Mouse (Mus musculus) A20 (cell line): ENCODE results near the gene Bptf.
"Not testable (repeated sequence)": the region's sequence is repeated elsewhere in the genome, so short reads cannot be mapped to it uniquely, and the experiment has no call there.

ENCODE experiments used
- DNase-seq: peaks from one replicate; pipeline ENCODE4 v3.0.0-alpha.2; 2011; ENCODE audit warnings: low read depth, low spot score

Gene Bptf

GRCm38 (mm10) chr11:106987384-106987783, 144.5 kb downstream of the Bptf start:
- no peak for DNase-seq

- not testable (repeated sequence) for DNase-seq
Observed at GRCm38 (mm10) chr11:106985979-106986604, 145.8 kb downstream of the Bptf start.
